23 mouse cellular contexts compared by ENCODE assay signal in the genomic region with DNA sequence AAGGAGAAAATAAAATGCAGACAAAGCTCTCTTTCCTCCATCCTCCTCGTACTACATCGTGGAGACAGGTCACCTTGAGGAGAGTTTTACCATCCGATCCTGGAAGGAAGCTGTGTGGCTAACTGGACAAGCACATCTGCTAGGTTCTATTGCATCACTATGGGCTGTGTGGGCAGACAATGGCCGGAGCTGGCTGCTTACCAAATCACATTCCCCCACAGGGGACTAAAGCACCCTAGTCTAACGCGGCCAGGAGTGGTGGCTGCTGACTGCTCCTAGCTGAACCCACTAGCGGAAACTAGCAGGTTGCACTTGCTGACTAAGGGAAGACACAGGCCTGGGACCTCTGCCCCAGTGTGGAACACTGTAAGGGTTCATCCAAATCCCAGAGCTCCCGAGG.
DNase-seq lines count a peak whose midpoint lies in the region; ATAC-seq and TF ChIP-seq lines count a peak whose summit lies in the region.
"Had no signal": no experiment of that assay in that cellular context is flagged by ENCODE, and none has a peak within 500 bp of the region (broad histone marks: within the 10 kb centered on the region; RNA-seq: fewer than 3 reads in every experiment).

No protein-coding gene starts in this region.

- TF ChIP-seq CTCF in liver, postnatal 0 days (IDR thresholded peaks at IDR 0.05; ENCODE audit: low read depth) = no peak
- no peak for TF ChIP-seq CTCF in testis, adult 2 months (IDR thresholded peaks at IDR 0.05; ENCODE audit: control insufficient read depth, insufficient read depth, insufficient replicate concordance, low read depth, low read length)

- H3K4me2 ChIP-seq in liver, embryonic 15.5 days = no peak overlapping the region
- no peak overlapping the region for H3K4me2 ChIP-seq in liver, postnatal 0 days (ENCODE audit: low read depth, low read length)
- H3K4me2 ChIP-seq: embryonic facial prominence, embryonic 13.5 days; forebrain, embryonic 13.5 days; hindbrain, embryonic 12.5 days had no signal

- H3K9ac ChIP-seq in liver, embryonic 15.5 days = no peak overlapping the region
- H3K9ac ChIP-seq in liver, postnatal 0 days (replicated peaks) = no peak overlapping the region
- H3K9ac ChIP-seq: embryonic facial prominence, embryonic 13.5 days; forebrain, embryonic 13.5 days; forebrain, postnatal 0 days; hindbrain, embryonic 12.5 days had no signal

- TF ChIP-seq EP300 in liver, postnatal 0 days (IDR thresholded peaks at IDR 0.05; ENCODE audit: low read depth) = no peak

- H3K36me3 ChIP-seq in liver, embryonic 15.5 days (replicated peaks) = no peaks in the 10 kb centered on the region
- no peaks in the 10 kb centered on the region for H3K36me3 ChIP-seq in liver, postnatal 0 days (replicated peaks; ENCODE audit: insufficient read depth, low read length)
- H3K36me3 ChIP-seq in testis, adult 2 months (ENCODE audit: control insufficient read depth, insufficient read depth, low read length) = no peaks in the 10 kb centered on the region
- no peaks in the 10 kb centered on the region for H3K36me3 ChIP-seq in embryonic facial prominence, embryonic 10.5 days (replicated peaks)
- H3K36me3 ChIP-seq: embryonic facial prominence, embryonic 13.5 days; heart, embryonic 10.5 days; hindbrain, embryonic 12.5 days had no signal

- DNase-seq in adrenal gland, postnatal 10 days = peak; percentile 16
- DNase-seq in adrenal gland, adult 18-20 months (ENCODE audit: low spot score in 2 of 2) = no peak
- DNase-seq in liver, postnatal 0 days = no peak
- no peak for DNase-seq in testis, postnatal 14 days (ENCODE audit: low spot score)
- no peak for DNase-seq in embryonic facial prominence, embryonic 10.5 days (ENCODE audit: low spot score)
- DNase-seq: adrenal gland, postnatal 25 days; cerebellum, adult 11 months; cerebellum, adult 8-10 months; cerebellum, postnatal 25 days; forebrain, postnatal 0 days; gastrocnemius, postnatal 25 days; heart, adult 11 months; heart, postnatal 10 days; heart, postnatal 4 days had no signal

- no peak overlapping the region for H3K27ac ChIP-seq in liver, embryonic 15.5 days (replicated peaks)
- no peak overlapping the region for H3K27ac ChIP-seq in liver, postnatal 0 days (ENCODE audit: low read depth)
- peak overlapping the region; percentile 61 for H3K27ac ChIP-seq in testis, adult 2 months (ENCODE audit: control insufficient read depth, insufficient read depth, low read depth, low read length)
- no peak overlapping the region for H3K27ac ChIP-seq in embryonic facial prominence, embryonic 10.5 days (replicated peaks)
- H3K27ac ChIP-seq: embryonic facial prominence, embryonic 13.5 days; forebrain, embryonic 13.5 days; heart, embryonic 10.5 days; hindbrain, embryonic 12.5 days had no signal

- no peaks in the 10 kb centered on the region for H3K4me1 ChIP-seq in liver, embryonic 15.5 days (replicated peaks)
- H3K4me1 ChIP-seq in liver, postnatal 0 days (ENCODE audit: insufficient read depth) = peaks cover 4% of the 10 kb centered on the region; the same call in 1 of the 2 replicates
- H3K4me1 ChIP-seq in testis, adult 2 months (ENCODE audit: control insufficient read depth, insufficient read depth, low read length) = no peaks in the 10 kb centered on the region
- no peaks in the 10 kb centered on the region for H3K4me1 ChIP-seq in embryonic facial prominence, embryonic 10.5 days
- H3K4me1 ChIP-seq: embryonic facial prominence, embryonic 13.5 days; forebrain, embryonic 13.5 days; heart, embryonic 10.5 days; hindbrain, embryonic 12.5 days had no signal

- no peaks in the 10 kb centered on the region for H3K27me3 ChIP-seq in liver, embryonic 15.5 days
- no peaks in the 10 kb centered on the region for H3K27me3 ChIP-seq in liver, postnatal 0 days (ENCODE audit: insufficient read depth, low read length)
- H3K27me3 ChIP-seq in testis, adult 2 months (ENCODE audit: control insufficient read depth, insufficient read depth, low read length) = no peaks in the 10 kb centered on the region
- H3K27me3 ChIP-seq in embryonic facial prominence, embryonic 10.5 days (replicated peaks; ENCODE audit: low read depth, poor library complexity, severe bottlenecking) = no peaks in the 10 kb centered on the region
- H3K27me3 ChIP-seq: embryonic facial prominence, embryonic 13.5 days; forebrain, embryonic 13.5 days; hindbrain, embryonic 12.5 days had no signal

- H3K4me3 ChIP-seq in liver, embryonic 15.5 days (replicated peaks) = no peak overlapping the region
- no peak overlapping the region for H3K4me3 ChIP-seq in liver, postnatal 0 days (ENCODE audit: low read depth, low read length)
- H3K4me3 ChIP-seq in testis, adult 2 months (ENCODE audit: control insufficient read depth, low read depth, low read length) = peak overlapping the region; percentile 61
- H3K4me3 ChIP-seq in embryonic facial prominence, embryonic 10.5 days = no peak overlapping the region
- H3K4me3 ChIP-seq: embryonic facial prominence, embryonic 13.5 days; forebrain, embryonic 13.5 days; heart, embryonic 10.5 days; hindbrain, embryonic 12.5 days had no signal

- H3K9me3 ChIP-seq in liver, embryonic 15.5 days (replicated peaks) = no peaks in the 10 kb centered on the region
- H3K9me3 ChIP-seq in liver, postnatal 0 days (ENCODE audit: low read length) = no peaks in the 10 kb centered on the region
- no peaks in the 10 kb centered on the region for H3K9me3 ChIP-seq in embryonic facial prominence, embryonic 10.5 days
- H3K9me3 ChIP-seq: embryonic facial prominence, embryonic 13.5 days; forebrain, embryonic 13.5 days; heart, embryonic 10.5 days; hindbrain, embryonic 12.5 days had no signal

- WGBS in liver, embryonic 15.5 days (ENCODE audit: insufficient replicate concordance) = 48% methylated on average over 8 of the region's 8 CpGs
- WGBS in liver, postnatal 0 days (ENCODE audit: insufficient replicate concordance) = 60% methylated on average over 8 of the region's 8 CpGs
- 80% methylated on average over 8 of the region's 8 CpGs for WGBS in embryonic facial prominence, embryonic 10.5 days

- peak; percentile 25; the same call in 1 of the 2 replicates for ATAC-seq in liver, embryonic 15.5 days (ENCODE audit: insufficient read depth)
- no peak for ATAC-seq in liver, postnatal 0 days
- ATAC-seq in megakaryocyte progenitor cell, adult 5-6 weeks (replicated peaks; ENCODE audit: poor library complexity) = peak; percentile 11; the same call in 1 of the 2 replicates
- ATAC-seq: forebrain, embryonic 13.5 days; forebrain, postnatal 0 days; hindbrain, embryonic 16.5 days; inflammation-experienced regulatory T-cells, adult 6 months had no signal

- TF ChIP-seq POLR2A in testis, adult 2 months (IDR thresholded peaks at IDR 0.05; ENCODE audit: control insufficient read depth, low read depth, low read length) = no peak
